Mouse (Mus musculus): ENCODE measurements around the gene Nnmt.

DNA sequence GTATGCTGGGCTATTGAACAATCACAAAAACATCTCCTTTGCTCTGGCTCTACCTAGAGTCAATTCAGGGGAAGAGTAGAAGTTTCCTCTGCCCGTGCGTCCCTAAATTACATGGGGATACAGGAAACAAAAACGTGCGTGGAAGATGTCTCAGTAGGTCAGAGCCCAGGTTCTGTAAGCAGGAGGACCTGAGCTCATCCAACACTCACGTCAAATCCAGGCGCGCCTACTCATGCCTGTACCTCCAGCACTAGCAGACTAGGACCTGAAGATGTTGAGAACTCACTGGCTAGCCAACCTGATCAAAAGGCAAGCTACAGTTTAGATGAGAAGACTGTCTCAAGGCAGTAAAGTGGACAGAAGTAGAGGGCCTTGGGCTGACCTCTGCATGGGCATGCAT, 32.2 kb upstream of the Nnmt start:
- no peak for TF ChIP-seq EP300 (optimal IDR thresholded peaks at IDR 0.05)
- TF ChIP-seq CTCF (IDR thresholded peaks at IDR 0.05; ENCODE audit: low read depth), result no peak
